Mouse (Mus musculus): ENCODE results near the gene Akap8.

The Akap8 gene

DNA sequence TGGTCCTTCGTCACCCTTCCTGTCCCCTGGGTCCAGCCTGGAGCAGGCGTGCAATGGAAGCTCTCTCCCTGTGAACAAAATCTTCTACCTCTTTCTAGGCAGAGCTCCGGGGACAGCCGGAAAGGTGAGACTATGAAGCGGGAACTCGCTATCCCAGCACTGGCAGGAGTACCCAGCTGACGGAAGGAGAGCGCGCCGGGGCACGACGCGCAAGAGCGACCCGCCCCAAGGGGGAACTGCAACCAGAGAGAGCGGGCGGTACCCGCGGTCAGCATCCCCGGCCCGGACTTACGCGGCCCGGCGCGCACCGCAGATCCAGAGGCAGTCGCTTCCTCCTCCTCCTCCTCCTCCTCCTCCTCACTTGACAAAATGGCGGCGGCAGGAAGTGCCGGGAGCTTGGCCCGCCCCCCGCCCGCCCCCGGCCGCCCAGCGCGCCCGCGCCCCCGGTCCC, 37.2 kb downstream of the Akap8 start:
- peak; percentile 71 for DNase-seq (ENCODE audit: inconsistent ontology term)

DNA sequence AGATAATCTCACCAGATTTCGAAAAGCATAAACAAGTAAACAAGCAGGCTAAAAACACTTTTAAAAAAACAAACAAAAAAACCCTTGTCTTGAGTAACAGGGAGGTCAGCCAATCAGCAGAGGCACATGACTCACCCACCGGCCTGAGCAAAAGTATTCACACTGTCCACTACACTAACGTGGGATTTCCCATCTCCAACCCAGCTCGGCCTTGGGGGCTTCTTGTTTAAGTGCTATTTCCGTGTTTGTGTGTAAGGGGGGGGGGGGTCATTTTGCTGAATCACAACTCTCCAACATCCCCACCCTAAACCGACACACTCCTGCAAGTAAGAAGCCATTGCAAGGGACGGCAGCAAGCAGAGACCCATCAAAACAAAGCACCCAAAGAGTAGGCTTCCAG, 37.7 kb downstream of the Akap8 start:
- peak; percentile 74 for DNase-seq (ENCODE audit: inconsistent ontology term)

DNA sequence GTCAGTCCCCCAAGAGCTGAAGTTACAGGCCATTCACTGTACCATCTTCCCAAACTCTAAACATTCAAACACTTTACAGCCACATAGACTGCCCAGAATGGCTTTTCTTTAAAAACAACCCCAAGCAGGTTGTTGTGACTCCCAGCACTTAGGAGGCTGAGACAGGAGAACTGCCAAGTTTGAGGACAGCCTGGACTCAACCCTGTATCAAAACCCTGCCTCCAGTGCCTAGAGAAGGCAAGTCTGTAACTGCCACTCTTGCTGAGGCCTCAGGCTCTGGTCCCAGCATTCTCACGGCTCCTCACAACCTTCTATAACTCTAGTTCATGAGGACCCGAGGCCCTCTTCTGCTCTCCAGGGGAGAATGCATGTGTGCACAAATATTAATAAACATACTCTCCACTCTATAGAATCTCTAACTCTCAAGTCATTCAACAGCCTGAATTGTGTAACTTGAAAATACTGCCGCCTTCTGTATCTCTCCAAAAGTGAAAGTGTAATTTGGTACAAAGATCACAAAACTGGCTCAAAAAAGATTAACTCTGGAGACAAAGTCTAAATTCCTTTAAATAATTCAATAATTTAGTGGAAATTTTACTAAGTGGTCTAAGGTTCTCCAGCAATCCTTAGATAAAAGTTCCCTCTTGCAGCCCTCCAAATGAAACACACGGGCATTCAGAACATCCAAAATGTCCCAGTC, 39.3 kb downstream of the Akap8 start:
- no peak for DNase-seq (ENCODE audit: inconsistent ontology term)

DNA sequence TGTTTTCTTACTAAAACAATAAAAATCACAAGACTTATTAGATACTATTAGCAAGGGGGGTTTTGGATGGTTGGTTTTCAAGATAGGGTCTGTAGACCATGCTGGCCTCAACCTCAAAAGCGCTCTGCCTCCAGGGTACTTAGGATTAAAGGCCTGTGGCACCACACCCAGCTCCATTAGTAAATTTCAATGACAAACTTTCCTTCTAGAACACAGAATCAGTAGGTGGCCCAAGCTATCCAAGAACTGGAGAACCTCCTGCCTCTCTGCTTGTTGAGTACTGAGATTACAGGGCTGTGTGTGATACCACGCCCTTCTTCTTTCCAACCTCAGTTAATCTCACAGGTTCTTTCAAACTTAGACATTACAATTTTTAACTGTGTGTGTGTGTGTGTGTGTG, 39.9 kb downstream of the Akap8 start:
- no peak for DNase-seq (ENCODE audit: inconsistent ontology term)

DNA sequence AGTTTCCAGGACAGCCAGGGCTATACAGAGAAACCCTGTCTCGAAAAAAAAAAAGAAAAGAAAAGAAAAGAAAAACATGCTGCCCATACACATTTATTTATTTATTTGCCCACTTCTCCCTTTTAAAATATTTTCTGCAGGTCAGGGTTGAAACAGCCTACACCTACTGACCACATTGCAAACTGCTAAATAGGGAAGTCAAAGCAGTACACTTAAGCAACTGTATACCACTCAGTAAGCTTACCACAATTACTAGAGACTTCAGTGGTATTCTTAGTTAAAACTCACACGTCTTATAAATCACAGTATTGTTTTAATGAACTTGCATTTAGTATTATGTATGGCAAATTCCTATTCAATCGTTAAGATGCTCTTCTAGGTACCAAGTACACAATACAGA, 40.5 kb downstream of the Akap8 start:
- DNase-seq (ENCODE audit: inconsistent ontology term) = no peak

DNA sequence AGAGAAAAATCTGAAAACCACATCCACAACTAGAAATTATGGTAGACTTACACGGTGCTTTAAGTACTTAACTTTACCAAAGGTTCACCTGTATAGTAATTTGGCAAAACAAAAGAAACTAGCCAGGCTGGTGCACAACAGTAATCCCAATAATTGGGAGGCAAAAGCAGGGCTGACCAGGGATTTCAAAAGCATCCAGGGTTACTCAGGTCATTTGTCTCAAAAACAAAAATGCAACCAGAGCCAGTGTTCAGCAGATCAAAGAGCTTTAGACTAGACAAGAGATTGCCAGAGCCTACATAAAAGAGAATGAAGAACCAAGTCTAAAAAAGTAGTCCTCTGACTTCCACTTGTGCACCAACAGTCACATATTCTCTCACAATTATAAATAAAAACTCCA, 43.8 kb downstream of the Akap8 start:
- DNase-seq (ENCODE audit: inconsistent ontology term) = no peak

DNA sequence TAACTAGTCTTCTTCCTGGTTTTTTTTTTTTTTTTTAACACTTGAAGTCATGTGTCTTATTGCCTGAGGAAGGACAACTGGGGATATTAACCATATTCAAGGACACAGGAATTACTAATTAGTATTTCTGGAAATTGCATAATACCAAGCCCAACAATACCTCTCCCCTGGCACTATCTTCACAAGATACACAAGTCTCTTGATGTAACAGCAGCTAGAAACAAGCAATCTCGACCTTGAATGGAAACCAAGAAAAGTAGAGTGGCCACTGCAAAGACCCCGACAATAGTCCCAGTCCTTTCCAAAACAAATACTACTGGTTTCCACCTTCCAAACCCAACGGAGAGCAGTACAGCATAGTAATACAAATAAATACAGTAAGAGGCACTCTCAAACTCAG, 45.5 kb downstream of the Akap8 start:
- DNase-seq (ENCODE audit: inconsistent ontology term) = no peak

DNA sequence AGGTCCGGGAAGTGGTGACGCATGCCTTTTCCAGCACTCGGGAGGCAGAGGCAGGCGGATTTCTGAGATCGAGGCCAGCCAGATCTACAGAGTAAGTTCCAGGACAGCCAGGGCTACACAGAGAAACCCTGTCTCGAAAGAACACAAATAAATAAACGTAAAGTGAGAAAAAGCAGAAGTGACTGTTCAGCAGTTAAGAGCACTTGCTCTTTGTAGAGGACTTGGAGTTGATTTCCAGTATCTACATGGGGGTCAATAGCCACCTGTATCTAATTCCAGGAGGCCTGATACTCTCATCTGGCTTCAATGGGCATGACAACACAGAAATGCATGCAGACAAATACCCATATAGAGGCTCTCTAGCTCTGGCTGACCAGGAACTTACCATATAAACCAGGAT, 51.9 kb downstream of the Akap8 start:
- no peak for DNase-seq (ENCODE audit: inconsistent ontology term)

DNA sequence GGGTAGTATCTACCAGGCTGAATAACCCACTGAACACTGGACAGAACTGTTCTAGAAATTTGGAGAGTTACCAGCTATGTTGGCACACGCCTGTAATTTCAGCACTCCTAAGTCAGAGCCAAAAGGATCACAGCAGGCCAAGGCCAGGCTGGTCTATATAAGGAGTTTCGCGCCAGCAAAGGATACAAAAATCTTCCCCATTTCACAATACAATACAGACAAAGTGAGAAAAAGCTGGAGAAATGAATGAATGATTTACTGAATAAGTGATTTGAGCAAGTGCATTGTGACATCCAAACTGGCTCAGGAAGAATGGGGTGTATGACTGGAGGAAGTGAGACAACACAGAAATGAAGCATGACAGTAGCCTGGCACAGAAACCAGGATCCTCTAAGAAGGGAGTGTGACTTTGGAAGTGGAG, 52.5 kb downstream of the Akap8 start:
- peak; percentile 63 for DNase-seq (ENCODE audit: inconsistent ontology term)

DNA sequence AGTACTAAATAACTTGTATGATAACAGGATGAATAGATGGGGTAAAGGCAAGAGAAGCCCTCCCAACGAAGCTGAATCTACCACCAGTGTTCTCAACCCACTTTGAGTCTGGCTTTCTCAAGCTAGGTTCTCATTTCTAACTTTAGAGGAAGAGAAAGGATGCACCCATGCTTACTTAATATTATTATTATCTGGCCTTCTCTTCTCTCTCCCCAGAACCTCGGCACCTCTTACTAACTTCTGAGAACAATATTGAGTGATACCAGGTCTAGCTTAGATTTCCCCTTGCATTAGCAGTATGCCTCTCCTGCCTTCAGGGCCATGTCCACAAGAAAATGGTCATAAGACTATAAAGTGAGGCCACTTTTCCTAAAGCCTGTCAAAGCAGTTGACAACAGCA, 52.9 kb downstream of the Akap8 start:
- no peak for DNase-seq (ENCODE audit: inconsistent ontology term)

DNA sequence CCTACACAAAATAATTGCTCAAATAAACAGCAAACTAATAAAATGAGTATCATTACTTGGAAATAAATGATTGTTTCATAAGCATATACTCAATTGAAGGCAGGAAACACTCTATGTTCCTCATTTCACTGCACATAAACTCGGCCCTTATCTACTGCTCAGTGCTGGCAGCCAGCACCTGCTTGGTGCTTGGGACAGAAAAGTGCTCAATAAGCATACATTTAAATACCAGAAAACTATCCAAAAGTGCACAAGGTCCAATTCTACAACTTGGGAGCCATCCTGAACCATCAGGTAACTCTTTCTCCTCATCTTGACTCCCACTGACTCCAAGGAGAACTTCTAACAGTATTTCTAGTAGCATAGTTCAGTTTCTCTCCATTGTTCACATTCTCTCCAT, 53.4 kb downstream of the Akap8 start:
- no peak for DNase-seq (ENCODE audit: inconsistent ontology term)

DNA sequence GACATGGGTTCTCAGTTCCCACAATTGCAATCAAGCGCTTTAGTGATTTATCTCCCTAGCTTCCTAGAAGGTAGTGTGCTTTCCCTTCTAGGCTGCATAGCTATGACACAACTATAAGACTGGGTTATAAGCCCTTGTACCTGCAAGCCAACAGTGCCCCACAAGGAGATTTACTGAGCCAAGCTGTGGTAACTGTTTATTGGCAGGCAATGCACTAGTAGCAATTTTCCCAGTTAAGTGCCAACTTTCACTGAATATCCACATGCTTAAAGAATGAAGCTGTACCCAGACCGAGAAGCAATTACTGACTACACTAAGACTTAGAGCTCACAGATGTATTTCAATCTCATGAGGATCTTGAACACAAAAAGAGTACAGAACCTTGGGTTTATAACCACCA, 57.4 kb downstream of the Akap8 start:
- DNase-seq (ENCODE audit: inconsistent ontology term) = peak; percentile 51

DNA sequence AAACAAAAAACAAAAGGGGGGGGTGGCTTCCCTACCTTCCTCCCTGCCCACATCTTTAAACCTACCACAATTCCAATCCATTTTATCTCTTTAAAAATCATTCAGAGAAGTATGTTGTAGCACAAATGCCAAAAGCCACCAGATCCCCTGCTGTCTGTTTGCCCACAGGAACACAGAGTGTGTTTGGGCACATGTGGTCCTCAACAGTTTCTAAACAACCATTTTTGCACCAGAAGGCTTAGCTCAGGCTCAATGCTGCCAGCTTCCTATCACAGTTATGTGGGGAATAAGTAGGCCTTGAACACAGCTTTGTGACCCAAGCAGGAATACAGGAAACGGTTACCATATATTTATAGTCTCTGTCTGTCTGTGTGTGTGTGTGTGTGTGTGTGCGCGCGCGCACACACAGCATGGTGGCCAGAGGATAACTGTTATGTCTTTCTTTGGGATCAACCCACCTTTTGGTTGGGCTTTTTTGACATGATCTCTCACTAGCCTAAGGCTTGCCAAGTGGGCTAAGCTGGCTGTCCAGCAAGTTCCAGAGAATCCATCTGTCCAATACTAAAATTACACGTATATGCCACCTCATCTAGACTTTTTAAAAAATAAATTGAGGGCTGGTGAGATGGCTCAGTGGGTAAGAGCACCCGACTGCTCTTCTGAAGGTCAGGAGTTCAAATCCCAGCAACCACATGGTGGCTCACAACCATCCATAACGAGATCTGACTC, 58.0 kb downstream of the Akap8 start:
- no peak for DNase-seq (ENCODE audit: inconsistent ontology term)

DNA sequence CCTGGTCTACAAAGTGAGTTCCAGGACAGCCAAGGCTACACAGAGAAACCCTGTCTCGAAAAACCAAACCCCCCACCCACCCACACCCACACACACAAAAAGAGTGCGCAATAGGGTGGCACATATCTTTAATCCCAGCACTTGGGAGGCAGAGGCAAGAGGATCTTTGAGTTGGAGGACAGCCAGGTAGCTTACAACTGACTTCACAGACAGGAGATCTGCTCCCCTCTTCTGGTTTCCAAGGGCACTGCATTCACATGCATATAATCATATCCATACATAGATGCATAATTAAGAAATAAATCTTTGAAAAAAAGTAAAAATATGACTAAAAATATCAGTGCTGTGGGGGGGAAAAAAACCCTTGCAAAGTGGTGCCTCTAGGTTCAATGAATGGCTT, 62.2 kb downstream of the Akap8 start:
- no peak for DNase-seq (ENCODE audit: inconsistent ontology term)

DNA sequence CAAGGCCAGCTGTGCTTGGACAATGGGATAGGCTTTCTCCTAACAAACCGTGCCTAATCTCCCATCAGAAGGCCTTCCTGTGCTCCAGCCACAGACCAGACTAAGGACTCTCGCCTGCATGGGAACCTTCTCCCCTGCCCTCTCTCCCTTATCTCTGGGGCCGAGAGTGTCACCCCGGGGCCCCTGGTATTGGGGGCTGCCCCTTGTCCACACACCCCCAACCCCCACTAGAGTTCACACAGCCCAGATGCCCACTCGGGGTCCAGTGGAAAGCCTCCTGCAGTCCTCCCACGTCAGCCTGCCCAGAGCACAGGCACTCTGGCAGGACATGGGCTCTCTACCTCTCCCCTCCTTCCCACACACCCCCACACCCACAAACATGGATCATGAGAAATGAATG, 63.1 kb downstream of the Akap8 start:
- DNase-seq (ENCODE audit: inconsistent ontology term) = no peak

DNA sequence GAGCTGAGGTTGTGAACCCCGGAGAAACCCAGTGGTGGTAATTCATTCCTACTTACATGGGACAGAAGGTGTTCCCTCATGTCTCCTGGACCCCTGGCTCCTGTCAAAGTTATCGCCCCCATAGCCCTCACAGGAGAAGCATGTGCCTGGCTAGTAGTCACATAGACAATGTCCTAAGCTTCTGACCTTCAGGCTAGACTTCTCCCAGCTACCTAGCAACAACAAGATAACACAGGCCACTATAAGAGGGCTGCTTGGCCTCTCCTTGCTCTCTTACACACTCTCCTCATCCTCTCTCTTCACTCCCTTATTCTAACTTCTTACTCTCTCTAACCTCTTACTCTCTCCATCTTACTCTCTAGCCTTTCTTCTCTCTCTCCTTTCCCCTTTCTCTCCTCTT, 63.6 kb downstream of the Akap8 start:
- DNase-seq (ENCODE audit: inconsistent ontology term) = no peak

DNA sequence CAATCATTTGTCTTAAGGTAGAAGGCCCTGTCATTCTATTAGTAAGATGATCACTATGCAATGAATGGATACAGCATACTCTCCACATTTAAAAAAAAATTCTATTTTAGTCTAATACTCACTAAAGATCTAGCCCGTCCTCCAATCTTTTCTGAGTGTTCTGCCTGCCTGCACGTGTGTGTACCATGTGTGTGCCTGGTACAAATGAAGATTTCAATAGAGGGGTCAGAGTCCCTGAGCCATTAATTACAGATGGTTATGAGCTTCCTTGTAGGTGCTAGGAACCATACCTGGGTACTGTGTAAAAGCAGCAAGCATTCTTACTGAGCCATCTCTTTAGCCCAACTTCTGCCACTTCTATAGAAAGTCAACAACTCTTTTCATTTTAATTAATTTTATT, 64.1 kb downstream of the Akap8 start:
- DNase-seq (ENCODE audit: inconsistent ontology term) = no peak

Data from Muller cell, postnatal 12 days (primary cell).